Mouse (Mus musculus): Measurements from ENCODE around the gene Hrh1.
A peak's percentile ranks its signal among the peaks of the same experiment; 100 is the strongest.

Hrh1 gene

DNA sequence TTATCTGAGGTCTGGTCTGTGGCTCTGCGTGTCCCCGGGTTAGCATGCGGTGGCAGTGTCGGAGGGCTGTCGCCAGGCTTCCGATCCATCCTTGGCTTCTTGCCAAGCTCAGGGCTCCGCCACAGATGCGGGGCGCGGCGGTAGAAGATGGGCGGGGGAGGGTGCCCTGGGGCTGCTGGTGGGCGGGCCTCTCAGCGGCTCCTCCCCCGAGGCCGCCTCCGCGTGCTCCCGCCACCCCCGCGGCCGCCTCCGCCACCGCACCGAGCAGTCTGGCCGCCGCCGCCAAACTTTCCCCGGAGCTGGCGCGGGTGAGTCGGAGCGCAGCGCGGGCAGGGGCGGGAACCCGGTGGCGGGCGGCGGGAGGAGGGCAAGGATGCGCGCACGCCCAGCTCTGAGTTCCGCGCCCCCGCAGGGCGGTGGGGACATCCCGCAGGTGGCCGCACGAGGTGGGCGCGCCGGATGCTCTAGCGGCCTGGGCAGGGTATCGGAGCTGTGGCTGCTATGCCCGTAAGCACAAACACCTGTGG is at the start of gene Hrh1:
TSS of gene Hrh1 (plus strand) at position 246 of the 527 bp plus-strand sequence.
- peak; percentile 55 for DNase-seq

GRCm38 (mm10) chr6:114354635-114355034 is 43.1 kb upstream of the Hrh1 start:
- DNase-seq = no peak

- peak; percentile 48 for DNase-seq
Observed at GRCm38 (mm10) chr6:114358171-114358570, 39.6 kb upstream of the Hrh1 start.

- no peak for DNase-seq
Observed at GRCm38 (mm10) chr6:114362355-114362754, 35.4 kb upstream of the Hrh1 start.

DNA sequence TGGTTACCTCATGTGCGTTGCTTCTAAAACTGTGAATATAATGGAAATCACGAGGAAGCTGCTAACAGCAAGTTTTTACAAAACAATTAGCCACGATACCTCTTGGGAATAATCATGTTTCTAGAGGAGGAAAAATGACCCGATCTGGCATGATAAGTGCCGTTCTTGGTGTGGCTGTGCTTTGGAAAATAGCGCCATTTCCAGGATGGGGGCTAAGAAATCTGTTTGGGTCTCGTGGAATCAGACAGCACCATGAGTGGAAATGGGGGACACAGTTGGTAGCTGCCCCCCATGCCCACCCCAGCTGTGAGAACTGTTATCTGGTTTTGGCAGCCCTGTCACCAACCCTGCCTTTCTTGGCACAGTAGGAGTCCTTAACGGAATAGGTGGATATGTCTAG is 34.0 kb upstream of the Hrh1 start:
- no peak for DNase-seq

GRCm38 (mm10) chr6:114364734-114365133 is 33.0 kb upstream of the Hrh1 start:
- no peak for DNase-seq

- no peak for DNase-seq
Observed at GRCm38 (mm10) chr6:114366191-114366590, 31.5 kb upstream of the Hrh1 start.

DNA sequence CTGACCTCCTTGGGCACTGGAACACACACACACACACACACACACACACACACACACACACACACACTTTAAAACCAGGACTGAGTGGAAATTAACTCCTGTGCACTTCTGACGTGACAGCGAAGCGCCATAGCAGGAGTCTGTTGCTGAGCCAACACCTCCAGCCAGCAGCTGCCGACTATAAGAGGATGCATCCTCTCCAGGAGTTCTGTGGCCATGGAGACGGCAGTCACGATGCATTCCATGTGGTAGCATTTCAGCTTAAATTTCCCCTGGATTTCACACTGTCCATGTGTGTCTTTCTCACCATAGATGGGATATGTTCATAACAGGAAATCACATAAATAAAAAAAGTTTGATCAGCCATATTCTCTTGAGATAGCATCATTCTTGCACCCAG is 30.1 kb upstream of the Hrh1 start:
- peak; percentile 56 for DNase-seq

- DNase-seq = no peak
Observed at GRCm38 (mm10) chr6:114368196-114368595, 29.5 kb upstream of the Hrh1 start.

DNA sequence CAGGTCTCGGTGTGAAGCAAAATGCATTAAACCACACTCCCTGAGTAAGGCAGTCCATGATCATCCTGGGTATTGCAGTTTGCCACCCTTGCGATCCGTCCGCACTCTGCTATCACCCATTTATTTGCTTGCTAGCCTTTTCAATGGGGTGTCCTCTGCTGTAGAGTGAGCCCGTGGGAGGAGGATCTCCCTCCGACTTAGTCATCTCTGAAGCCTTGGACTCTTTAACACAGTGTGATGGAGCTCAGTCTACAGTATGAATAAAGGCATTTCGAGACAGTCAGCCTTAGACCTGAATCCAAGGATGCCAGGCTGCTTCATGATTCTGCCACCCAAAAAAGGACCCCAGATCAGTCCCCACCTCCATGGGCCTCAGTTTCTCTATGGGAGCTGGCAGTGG is 25.0 kb upstream of the Hrh1 start:
- no peak for DNase-seq

- DNase-seq = no peak
Observed at GRCm38 (mm10) chr6:114380872-114381271, 16.9 kb upstream of the Hrh1 start.

GRCm38 (mm10) chr6:114387320-114387719 is 10.4 kb upstream of the Hrh1 start:
- DNase-seq = no peak

DNA sequence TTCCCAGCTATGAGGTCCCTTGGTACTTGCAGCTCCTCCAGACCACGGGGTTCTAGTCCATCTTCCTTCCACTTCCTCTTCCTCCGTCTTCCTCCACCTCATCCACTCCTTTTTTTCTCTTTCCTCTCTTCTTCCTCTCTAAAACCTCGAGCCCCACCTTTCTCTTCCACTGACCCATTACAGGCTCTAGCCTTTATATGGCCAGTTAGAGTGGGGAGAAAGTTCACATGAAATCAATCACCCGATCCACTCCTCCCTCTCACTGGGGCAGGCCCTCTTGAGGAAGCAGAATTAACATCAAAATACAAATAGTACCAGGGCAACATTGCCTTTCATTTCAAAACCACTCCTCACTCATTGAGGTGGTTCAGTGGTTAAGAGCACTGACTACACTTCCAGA is 9.9 kb upstream of the Hrh1 start:
- no peak for DNase-seq

- DNase-seq = no peak
Observed at GRCm38 (mm10) chr6:114390129-114390528, 7.6 kb upstream of the Hrh1 start.

DNA sequence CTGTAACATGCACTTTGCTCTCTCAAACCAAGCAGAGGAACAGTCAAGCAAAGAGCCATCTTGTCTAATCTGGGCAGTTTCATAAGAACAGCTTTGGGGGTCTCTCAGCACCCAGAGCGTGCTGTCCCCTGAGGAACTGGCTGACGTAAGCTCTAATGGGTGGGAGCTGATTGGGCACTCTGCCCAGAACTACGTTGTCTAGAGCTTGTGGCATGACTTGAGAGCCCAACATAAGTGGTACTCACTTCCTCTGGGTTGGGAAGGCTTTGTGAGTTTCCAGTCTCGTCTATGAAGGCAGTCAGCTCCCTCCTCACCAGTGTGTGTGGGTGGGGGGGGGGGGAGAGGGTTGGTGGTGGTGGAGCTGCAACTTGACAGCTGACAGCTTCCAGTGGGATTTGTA is 2.8 kb upstream of the Hrh1 start:
- no peak for DNase-seq

DNA sequence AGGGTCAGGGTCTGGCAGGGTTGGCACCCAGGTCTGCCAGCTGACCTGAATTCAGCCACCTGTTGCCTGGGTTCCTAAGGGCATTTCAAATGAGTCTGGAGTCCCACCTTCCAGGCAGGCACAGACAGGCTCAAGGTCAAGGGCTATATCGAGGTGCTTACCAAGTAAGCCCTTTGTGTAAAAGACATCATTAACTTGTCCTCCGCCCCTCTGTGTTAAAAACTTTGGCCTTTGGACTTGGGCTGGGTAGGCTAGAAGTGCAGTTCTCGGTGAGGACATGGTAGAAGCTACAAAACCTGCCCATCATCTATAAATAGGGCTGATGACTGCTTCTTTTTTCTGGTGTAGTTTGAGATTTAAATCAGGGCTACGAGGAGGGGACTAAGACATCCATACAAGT is 1.1 kb upstream of the Hrh1 start:
- no peak for DNase-seq

GRCm38 (mm10) chr6:114397280-114397679 is 456 bp upstream of the Hrh1 start:
- DNase-seq = no peak

GRCm38 (mm10) chr6:114398626-114399025 is 890 bp downstream of the Hrh1 start:
- peak; percentile 79 for DNase-seq

DNA sequence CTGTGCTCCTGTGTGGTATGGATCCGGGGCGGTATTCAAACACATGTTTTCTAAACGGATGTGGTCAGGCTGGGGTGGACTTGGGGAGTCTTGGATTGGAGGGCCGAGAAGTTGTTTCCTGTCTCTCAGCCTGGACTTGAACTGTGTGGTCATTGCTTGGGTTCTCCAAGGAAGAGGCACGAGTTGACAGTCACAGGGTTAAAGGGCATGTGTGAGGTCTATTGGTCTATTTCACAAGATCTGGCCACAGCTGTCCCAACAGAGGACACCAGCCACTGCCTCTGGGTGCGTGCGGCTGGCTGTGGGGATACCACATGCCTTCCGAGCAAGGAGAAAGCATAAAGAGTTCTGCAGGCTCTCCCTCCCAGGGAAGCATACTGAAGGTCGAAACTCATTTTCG is 2.7 kb downstream of the Hrh1 start:
- DNase-seq = no peak

- no peak for DNase-seq
Observed at GRCm38 (mm10) chr6:114400841-114401240, 3.1 kb downstream of the Hrh1 start.

GRCm38 (mm10) chr6:114402161-114402560 is 4.4 kb downstream of the Hrh1 start:
- DNase-seq = no peak

- no peak for DNase-seq
Observed at GRCm38 (mm10) chr6:114403632-114404031, 5.9 kb downstream of the Hrh1 start.

DNA sequence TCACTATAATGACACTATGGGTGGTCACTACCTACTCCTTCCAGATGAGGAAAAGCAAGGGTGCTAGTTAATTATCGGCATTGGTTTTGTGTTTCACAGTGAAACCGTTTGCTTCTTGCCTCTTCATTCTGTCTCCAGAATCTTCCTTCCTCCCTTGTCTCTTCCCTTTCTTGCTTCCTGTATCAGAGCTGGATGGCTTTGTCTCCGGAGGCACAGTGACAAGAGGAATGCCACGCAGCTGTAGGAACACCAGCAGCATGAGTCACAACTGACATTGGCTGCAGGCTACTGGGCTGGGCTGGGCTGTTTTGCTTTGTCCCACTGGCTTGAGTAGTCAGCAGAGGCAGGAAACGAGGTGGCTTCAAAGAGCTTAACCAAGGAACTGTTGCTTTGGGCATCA is 6.4 kb downstream of the Hrh1 start:
- DNase-seq = no peak

DNA sequence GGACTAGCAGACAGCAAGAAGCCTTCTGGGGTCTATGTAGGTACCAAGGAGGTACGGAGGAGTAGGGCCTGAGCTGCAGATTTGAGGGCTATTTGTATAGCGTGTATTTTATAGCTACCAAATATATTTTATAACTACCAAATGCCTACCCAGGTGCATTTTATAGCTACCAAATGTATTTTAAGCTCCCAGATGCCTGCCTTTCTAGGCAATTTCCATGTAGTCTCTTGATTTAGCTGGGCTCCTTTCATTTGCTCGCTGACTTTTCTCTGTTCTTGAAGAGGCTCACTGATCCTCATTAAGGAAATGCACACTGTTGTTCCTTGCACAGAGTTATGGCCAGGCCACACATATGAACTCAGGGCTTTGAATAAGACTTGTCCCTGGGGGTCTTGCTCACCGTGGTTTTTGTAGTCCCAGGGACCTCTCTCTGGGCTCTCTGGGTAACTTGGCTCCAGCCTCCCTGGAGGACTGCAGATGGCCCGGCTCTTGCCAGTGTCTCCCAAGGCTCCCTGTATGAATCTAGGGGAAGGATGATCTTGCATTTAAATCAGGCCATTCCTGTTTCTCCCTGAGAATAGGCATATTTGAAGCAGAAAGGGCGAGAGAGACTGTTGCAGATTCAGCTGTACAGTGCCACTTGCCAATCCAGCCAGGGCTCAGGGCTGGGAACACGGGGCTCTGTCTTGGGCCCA is 7.2 kb downstream of the Hrh1 start:
- no peak for DNase-seq

DNA sequence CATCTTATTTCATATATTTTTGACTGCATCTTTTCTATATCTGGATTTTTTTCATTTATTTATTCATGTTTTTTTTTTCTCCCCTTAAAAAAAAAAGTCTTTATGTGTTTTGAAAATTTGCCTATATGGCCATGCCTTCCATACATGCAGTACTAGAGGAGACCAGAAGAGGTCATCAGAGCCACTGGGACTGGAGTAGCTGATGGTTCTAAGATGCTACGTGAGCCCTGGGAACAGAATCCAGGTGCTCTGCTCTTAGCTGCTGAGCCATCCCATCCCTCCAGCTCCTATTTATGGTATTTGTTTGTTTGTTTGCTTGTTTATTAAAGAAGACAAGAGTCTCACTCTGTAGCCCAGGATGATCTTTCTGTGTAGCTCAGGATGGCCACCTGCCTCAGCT is 8.9 kb downstream of the Hrh1 start:
- no peak for DNase-seq

Data from right cerebral cortex, postnatal 14 days (tissue).